Mouse (Mus musculus) forebrain, embryonic 15.5 days (tissue): ENCODE results near the gene Ubxn11. TPM values are rescaled to one million over a fixed set of nuclear protein-coding genes. Genes with fewer than 3 reads are reported as not detected.

Experiments used
- ATAC-seq: fragments of 200-750 bp; cut with Nextera tagmentation; replicated peaks from 2 replicates; pipeline ENCODE4 v1.8.0; 2017; ENCODE audit warnings: mild to moderate bottlenecking, moderate TSS enrichment, moderate library complexity
- H3K27ac ChIP-seq: fragments of 300-500 bp; sonication (generic); replicated peaks from 2 replicates; pipeline ENCODE4 v1.5.1; 2015; ENCODE audit warnings: mild to moderate bottlenecking, inconsistent platforms
- H3K27me3 ChIP-seq: fragments of 300-500 bp; sonication (generic); 2 replicates; pipeline ENCODE4 v1.6.1; 2015; ENCODE audit warnings: inconsistent platforms
- H3K36me3 ChIP-seq: fragments of 300-500 bp; sonication (generic); 2 replicates; pipeline ENCODE4 v1.6.1; 2015; ENCODE audit warnings: mild to moderate bottlenecking, inconsistent platforms
- H3K4me1 ChIP-seq: fragments of 300-500 bp; sonication (generic); 2 replicates; pipeline ENCODE4 v1.6.1; 2015; ENCODE audit warnings: inconsistent platforms
- H3K4me2 ChIP-seq: fragments of 300-500 bp; sonication (generic); replicated peaks from 2 replicates; pipeline ENCODE4 v1.6.1; 2015; ENCODE audit warnings: mild to moderate bottlenecking, inconsistent platforms
- H3K4me3 ChIP-seq: fragments of 300-500 bp; sonication (generic); 2 replicates; pipeline ENCODE4 v1.5.1; 2015; ENCODE audit warnings: mild to moderate bottlenecking, inconsistent platforms
- H3K9ac ChIP-seq: fragments of 300-500 bp; sonication (generic); replicated peaks from 2 replicates; pipeline ENCODE4 v1.6.1; 2015; ENCODE audit warnings: mild to moderate bottlenecking, inconsistent platforms
- H3K9me3 ChIP-seq: fragments of 300-500 bp; sonication (generic); 2 replicates; pipeline ENCODE4 v1.6.1; 2016; ENCODE audit warnings: inconsistent platforms
- WGBS: fragments of 180-500 bp; shearing (Covaris S2); methylation state at CpG from one replicate; pipeline ENCODE4 v1.1.7; 2015; ENCODE audit warnings: mixed read lengths; 5-methylcytosine and 5-hydroxymethylcytosine counted together
- polyA plus RNA-seq: library from polyadenylated mRNA; unstranded; fragments of >200 nt; fragmentation: Nextera tagmentation; extraction: Ambion mirVana; gene quantifications from 2 replicates; pipeline ENCODE4 v1.2.1, GENCODE M21; 2015

Ubxn11 gene
- polyA plus RNA-seq, 1 experiment from 2014 or later, result 15.7 TPM

DNA sequence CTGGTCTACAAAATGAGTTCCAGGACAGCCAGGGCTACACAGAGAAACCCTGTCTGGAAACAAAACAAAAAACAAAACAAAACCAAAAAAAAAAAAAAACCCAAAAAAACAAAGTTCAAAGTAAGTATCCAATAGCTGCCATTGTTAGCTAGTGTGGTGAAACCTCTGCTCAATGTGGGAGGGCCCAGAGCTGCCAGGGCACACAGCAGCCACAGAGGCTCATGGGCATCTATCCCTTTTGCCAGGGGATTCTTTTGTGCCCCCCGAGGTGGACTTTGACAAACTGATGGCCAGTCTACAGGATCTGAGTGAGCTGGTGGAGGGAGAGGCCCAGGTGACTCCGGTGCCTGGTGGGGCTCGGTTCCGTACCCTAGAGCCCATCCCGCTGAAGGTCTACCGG is 20.8 kb downstream of the Ubxn11 start:
- no peak overlapping the region for H3K4me3 ChIP-seq
- no peaks in the 10 kb centered on the region for H3K27me3 ChIP-seq
- H3K36me3 ChIP-seq, result no peaks in the 10 kb centered on the region
- 95% methylated on average over 6 of the region's 6 CpGs for WGBS
- peaks cover 22% of the 10 kb centered on the region for H3K4me1 ChIP-seq
- H3K9me3 ChIP-seq, result no peaks in the 10 kb centered on the region
- no peak for ATAC-seq
- H3K9ac ChIP-seq, result no peak overlapping the region
- H3K4me2 ChIP-seq, result no peak overlapping the region
- H3K27ac ChIP-seq, result no peak overlapping the region

DNA sequence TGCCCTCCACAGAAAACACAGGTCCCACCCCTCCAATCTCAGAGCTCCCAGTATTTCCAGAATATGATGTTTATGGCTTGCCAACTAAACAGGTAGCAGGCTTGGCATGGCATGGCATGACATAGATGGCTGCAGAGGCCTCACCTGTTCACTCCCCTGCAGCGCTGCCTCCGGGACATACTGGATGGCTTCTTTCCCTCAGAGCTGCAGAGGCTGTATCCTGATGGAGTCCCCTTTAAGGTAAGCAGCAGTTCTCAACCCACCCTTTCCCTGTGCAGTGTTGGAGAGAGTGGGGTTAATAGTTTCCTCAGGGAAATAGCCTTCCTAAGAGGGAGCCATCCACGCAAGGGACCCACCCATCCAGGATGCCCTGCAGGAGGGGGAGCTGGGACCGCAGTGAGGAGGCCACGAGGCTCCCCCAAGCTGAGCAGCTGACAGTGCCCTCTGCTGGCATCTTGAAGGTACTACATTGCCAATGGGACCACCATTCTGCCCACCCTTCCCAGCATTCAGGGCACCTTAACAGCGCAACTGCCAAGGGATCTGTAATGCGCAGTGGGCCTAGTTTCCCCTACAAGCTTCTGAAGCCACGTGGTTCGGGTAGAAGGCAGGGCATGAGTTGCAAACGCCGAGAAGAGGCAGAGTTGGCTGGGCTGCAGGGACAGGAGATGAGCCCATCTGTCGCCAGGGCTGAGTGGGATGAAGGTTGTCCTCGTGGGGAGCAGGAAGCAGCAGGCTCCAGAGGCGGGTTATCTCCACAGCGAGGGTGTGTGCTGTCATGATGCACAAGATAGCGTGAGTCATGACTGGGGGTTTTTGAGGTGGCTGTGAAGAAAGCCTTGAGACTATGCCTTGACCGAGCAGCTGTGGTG is 21.5 kb downstream of the Ubxn11 start:
- no peak overlapping the region for H3K4me3 ChIP-seq
- H3K9ac ChIP-seq, result no peak overlapping the region
- H3K27ac ChIP-seq, result no peak overlapping the region
- no peaks in the 10 kb centered on the region for H3K36me3 ChIP-seq
- no peak overlapping the region; the same call in 1 of the 2 replicates for H3K4me2 ChIP-seq
- no peak for ATAC-seq
- no peaks in the 10 kb centered on the region for H3K27me3 ChIP-seq
- no peaks in the 10 kb centered on the region for H3K9me3 ChIP-seq
- peaks cover 24% of the 10 kb centered on the region for H3K4me1 ChIP-seq
- WGBS, result 27% methylated on average over 17 of the region's 17 CpGs

DNA sequence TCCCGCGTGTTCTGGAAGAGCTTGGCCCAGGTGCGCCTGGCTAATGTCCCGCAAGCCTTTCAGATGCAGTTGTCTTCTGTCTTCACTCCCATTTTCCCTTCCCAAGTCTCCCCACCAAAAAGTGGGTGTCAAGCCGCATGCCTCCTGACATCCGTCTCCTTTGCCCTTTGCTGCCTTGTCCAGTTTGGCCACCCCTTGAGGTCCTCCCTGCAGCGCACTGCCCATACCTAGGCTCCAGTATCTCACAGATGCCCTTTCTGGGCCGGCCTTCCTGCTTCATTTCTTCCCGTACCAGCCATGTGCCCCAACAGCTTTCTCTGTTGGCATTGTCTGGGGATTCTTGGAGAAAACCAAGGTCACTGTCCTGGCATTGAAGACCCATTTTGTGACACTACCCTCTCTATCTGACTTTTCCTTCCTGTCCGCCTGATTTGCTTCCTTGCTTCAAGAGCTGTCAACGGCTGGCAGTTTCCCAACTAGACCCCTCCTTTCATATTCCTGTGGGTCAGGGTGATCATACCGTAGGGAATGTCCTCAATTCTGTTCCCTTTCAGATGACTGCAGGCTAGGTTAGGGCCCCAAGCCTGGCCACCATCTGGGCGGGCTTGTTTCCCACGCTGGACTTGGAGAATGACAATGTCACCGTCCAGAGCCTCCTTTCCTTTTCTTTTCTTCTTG is 23.2 kb downstream of the Ubxn11 start:
- no peak overlapping the region for H3K9ac ChIP-seq
- no peaks in the 10 kb centered on the region for H3K9me3 ChIP-seq
- ATAC-seq, result no peak
- H3K4me1 ChIP-seq, result peaks cover 28% of the 10 kb centered on the region
- no peak overlapping the region for H3K27ac ChIP-seq
- no peak overlapping the region for H3K4me2 ChIP-seq
- WGBS, result 88% methylated on average over 15 of the region's 15 CpGs
- no peaks in the 10 kb centered on the region for H3K27me3 ChIP-seq
- H3K36me3 ChIP-seq, result no peaks in the 10 kb centered on the region
- no peak overlapping the region for H3K4me3 ChIP-seq

DNA sequence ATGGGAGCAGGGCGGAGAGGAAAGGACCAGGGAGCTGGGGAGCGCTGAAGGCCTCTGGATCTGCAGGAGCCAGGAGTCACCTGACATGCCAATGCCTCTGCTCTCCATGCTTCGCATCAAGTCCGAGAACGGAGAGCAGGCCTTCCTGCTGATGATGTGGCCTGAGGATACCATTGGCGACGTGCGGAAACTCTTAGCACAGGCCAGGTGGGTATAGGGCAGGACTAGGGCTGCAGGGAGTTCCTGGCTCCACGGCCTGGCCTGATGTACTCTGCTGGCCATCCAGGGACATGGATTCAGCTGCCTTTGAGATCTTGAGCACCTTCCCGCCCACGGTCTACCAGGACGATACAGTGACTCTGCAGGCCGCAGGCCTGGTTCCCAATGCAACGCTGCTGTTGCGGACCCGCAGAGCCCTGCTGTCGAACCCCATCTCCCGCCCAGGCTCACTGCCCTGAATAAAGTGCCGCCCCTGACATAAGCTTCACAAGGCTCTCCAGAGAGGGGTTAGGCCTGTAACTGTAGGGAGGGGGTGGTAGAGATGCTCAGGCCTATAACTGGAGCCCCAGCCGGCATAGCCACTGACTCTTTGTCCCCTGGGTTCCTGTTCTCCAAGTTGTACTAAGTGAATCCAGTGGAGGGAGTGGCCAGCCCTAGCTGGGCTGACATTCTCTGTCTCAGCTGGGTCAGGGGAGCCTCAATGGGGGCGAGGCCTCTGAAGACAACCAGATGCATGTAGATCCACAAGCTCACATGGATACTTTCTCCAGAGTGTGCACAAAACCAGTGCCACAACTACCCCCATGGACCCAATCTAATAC is 24.1 kb downstream of the Ubxn11 start:
- Histone ChIP-seq H3K4me1 (peaks cover 28% of the 10 kb centered on the region), H3K9me3 (no peaks in the 10 kb centered on the region), H3K27ac (no peak overlapping the region), H3K9ac (no peak overlapping the region), H3K36me3 (no peaks in the 10 kb centered on the region), H3K27me3 (no peaks in the 10 kb centered on the region), H3K4me2 (0 out of 2 replicates have a peak overlapping the region, but pooled peaks have one; percentile 90), H3K4me3 (no peak overlapping the region)
- ATAC-seq, result no peak
- WGBS, result 91% methylated on average over 21 of the region's 21 CpGs

DNA sequence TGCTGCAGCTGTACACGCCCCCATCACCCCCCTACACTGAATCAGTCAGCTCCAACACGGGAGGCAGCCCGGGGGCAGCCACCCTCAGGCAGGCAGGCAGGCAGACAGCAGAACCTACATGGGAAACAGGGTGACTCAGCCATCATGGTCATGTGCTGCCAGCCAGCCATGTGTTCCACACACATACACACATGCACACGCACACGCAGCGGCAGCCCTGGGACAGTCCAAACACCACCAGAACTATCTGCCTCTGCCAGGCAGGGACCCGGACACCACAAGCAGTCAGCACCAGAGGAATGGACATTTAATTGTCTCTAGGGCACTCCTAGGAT is 24.7 kb downstream of the Ubxn11 start:
- H3K9me3 ChIP-seq, result no peaks in the 10 kb centered on the region
- peak overlapping the region; percentile 90 for H3K4me2 ChIP-seq
- no peak overlapping the region for H3K4me3 ChIP-seq
- no peak for ATAC-seq
- no peak overlapping the region for H3K27ac ChIP-seq
- WGBS, result 86% methylated on average over 7 of the region's 7 CpGs
- peaks cover 28% of the 10 kb centered on the region for H3K4me1 ChIP-seq
- no peaks in the 10 kb centered on the region for H3K36me3 ChIP-seq
- no peaks in the 10 kb centered on the region for H3K27me3 ChIP-seq
- no peak overlapping the region for H3K9ac ChIP-seq

DNA sequence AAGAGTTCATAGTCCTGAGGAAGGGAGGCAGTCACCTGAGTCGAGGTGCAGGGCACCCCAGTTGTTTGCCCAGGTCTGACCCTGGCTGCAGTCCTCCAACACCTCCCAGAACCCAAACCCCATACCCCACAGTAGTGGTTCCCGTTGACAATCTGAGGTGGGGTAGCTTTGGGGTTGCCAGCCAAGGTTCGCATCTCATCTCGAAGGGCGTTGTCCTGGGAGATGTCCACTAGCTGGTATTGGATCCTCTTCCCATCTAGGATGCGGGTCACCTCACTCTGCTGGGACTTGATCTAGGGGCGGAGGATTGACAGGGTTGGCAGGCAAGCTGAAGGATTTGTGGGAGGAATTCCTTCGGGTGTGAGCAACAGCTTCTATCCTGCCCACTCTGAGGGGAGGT is 25.4 kb downstream of the Ubxn11 start:
- Histone ChIP-seq H3K4me1 (peaks cover 28% of the 10 kb centered on the region), H3K9me3 (no peaks in the 10 kb centered on the region), H3K27ac (no peak overlapping the region), H3K27me3 (no peaks in the 10 kb centered on the region), H3K4me3 (peak overlapping the region; percentile 77), H3K4me2 (peak overlapping the region; percentile 90), H3K36me3 (no peaks in the 10 kb centered on the region), H3K9ac (peak overlapping the region; percentile 78)
- no peak for ATAC-seq
- 57% methylated on average over 8 of the region's 8 CpGs for WGBS

DNA sequence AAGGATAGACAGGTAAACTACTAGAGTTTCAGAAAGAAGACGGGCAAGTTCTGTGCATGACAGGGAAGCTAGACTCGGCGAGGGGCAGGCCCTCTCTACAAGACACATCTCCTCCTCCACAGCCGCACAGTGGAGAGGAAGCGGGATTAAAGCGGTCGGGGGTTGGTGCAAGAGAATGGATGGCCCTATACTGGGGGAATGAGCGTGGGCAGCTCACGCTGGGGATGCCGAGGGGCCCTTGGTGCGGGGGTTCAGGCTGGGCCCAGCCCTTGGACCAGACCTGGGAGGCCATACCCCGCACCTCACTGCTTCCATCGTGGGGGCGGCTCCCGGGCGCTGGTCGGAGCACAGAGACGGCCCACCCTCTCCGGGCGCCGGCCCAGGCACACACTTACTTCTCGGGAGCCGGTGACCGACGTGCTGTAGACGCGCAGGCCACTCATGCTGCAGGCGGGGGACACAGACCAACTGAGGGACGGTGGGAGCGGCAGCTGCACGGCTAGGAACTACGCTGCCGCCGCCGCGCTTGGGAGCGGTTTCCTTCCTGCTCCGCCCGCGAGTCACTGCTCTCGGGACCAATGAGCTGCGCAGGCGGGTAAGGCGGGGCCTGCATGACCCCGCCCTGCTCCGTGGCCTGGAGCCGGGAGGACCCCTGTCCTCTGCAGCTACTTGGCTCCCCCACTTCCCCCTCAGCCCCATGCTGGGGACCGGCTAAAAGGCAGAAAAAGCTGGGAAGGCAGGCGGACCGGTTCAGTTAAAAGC is 26.0 kb downstream of the Ubxn11 start, which contains the start of gene Sh3bgrl3:
TSS of gene Sh3bgrl3 (minus strand) at position 569 of the 762 bp plus-strand sequence.
- peak within 1 kb of the TSS; percentile 78 for H3K9ac ChIP-seq

DNA sequence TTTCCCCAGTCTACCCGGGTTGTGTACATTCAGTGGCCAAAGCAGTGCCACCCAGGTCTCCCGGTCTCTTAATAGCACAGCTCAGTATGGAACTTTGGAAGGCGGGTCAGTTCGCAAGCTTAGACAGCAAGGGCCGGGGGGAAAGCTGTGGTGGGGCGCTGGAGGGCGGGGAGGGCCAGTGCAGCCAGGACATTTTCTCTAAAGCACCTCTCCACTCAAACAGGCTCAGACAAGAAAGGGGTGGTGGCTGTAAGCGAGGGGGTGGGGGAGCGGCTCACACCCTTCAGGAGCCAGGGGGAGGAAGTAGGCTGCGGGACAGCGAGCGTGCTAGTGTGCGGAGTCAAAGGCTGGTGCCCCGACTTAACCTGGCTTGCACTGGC is 26.6 kb downstream of the Ubxn11 start:
- peak overlapping the region; percentile 77 for H3K4me3 ChIP-seq
- peak overlapping the region; percentile 78 for H3K9ac ChIP-seq
- H3K27ac ChIP-seq, result peak overlapping the region; percentile 78
- 3% methylated on average over 14 of the region's 14 CpGs for WGBS
- ATAC-seq, result peak; percentile 29; the same call in 1 of the 2 replicates
- no peaks in the 10 kb centered on the region for H3K36me3 ChIP-seq
- H3K9me3 ChIP-seq, result no peaks in the 10 kb centered on the region
- peak overlapping the region; percentile 90 for H3K4me2 ChIP-seq
- H3K27me3 ChIP-seq, result no peaks in the 10 kb centered on the region
- peaks cover 25% of the 10 kb centered on the region for H3K4me1 ChIP-seq

More for the DNA sequence above, 26.0 kb downstream of the Ubxn11 start, which contains the start of gene Sh3bgrl3:
- peak within 1 kb of the TSS; percentile 90 for H3K4me2 ChIP-seq
- H3K4me3 ChIP-seq, result peak within 1 kb of the TSS; percentile 77
- no peaks in the 10 kb centered on the region for H3K36me3 ChIP-seq
- peak; percentile 94 for ATAC-seq
- H3K9me3 ChIP-seq, result no peaks in the 10 kb centered on the region
- WGBS, result under 1% methylated on average over 50 of the region's 50 CpGs
- H3K4me1 ChIP-seq, result peaks cover 28% of the 10 kb centered on the region
- H3K27ac ChIP-seq, result peak within 1 kb of the TSS; percentile 78
- H3K27me3 ChIP-seq, result no peaks in the 10 kb centered on the region

DNA sequence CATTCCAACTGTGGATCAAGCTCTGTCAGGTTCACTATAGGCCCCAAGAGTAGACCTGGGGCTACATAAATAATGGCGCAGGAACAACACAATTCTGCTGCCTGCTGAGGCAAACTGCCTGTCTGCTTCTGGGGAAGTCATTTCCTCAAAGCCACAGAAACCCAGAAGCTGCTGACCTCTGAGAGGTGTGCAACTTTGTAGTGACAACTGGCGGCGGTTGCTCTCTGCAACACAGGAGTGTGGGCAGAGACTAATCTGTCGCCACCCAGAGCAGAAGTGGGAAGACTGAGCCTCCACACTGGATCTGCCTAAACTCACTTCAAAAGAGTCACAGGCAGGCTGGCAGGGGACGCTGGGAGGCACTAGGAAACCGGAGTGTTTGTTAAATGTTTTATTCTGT is 27.1 kb downstream of the Ubxn11 start:
- H3K4me3 ChIP-seq, result no peak overlapping the region
- H3K9ac ChIP-seq, result no peak overlapping the region
- 53% methylated on average over 6 of the region's 6 CpGs for WGBS
- H3K27ac ChIP-seq, result no peak overlapping the region
- peaks cover 20% of the 10 kb centered on the region for H3K4me1 ChIP-seq
- H3K27me3 ChIP-seq, result no peaks in the 10 kb centered on the region
- no peak for ATAC-seq
- H3K4me2 ChIP-seq, result peak overlapping the region; percentile 90
- no peaks in the 10 kb centered on the region for H3K36me3 ChIP-seq
- H3K9me3 ChIP-seq, result no peaks in the 10 kb centered on the region

DNA sequence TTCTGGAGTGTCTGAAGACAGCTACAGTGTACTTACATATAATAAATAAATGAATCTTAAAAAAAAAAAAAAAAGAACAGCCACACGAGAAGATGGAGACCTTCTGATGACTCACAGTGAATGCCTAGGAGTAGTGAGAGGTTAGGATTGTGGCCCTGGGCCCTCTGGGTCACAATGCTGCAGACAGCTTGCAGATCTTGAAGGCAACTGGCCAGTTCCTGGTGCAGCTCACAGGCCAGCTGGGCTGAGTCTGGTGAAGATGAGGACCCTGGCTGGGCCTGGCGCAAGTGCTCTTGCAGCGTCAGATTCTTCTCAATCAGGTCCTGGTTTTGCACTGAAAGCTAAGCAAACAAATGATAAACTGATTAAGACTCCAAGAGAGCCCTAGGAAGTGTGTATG is 29.7 kb downstream of the Ubxn11 start:
- peaks cover 15% of the 10 kb centered on the region for H3K4me1 ChIP-seq
- ATAC-seq, result no peak
- no peaks in the 10 kb centered on the region for H3K27me3 ChIP-seq
- no peaks in the 10 kb centered on the region for H3K36me3 ChIP-seq
- H3K9ac ChIP-seq, result no peak overlapping the region
- 91% methylated on average over 3 of the region's 3 CpGs for WGBS
- H3K4me2 ChIP-seq, result no peak overlapping the region
- H3K27ac ChIP-seq, result no peak overlapping the region
- H3K4me3 ChIP-seq, result no peak overlapping the region
- no peaks in the 10 kb centered on the region for H3K9me3 ChIP-seq

DNA sequence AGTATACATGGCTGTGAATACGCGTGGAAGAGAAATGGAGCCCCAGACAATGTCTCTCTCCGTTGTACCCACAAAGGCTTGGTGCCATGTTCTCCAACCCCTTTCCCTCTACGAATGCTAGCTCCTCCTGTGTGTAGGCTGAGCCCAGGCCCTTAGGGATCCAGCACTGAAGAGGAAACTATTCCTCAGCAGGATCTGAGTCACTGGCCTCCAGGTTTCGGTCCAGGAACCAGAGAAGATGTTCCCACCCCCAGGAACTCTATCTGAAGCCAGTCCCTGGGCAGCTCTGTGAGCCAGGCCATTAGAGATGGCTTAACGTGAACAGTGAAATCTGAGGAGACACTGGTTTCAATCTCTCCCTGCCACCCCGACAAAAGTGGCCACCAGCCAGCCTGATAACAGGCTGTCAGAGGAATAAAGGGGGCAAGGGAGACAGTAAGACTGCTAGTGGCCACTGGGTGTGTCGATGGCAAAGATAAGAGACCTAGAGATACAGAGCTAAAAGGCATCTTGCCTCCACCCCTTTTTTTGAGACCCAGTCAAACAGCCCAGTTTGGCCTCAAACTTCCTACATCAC is 30.2 kb downstream of the Ubxn11 start:
- Histone ChIP-seq H3K4me3 (no peak overlapping the region), H3K27me3 (no peaks in the 10 kb centered on the region), H3K4me1 (peaks cover 10% of the 10 kb centered on the region), H3K27ac (no peak overlapping the region), H3K9me3 (no peaks in the 10 kb centered on the region), H3K9ac (no peak overlapping the region), H3K4me2 (no peak overlapping the region), H3K36me3 (no peaks in the 10 kb centered on the region)
- ATAC-seq, result no peak
- WGBS, result 89% methylated on average over 8 of the region's 8 CpGs
